Mouse (Mus musculus): ENCODE data around the gene Gsdme.

DNA sequence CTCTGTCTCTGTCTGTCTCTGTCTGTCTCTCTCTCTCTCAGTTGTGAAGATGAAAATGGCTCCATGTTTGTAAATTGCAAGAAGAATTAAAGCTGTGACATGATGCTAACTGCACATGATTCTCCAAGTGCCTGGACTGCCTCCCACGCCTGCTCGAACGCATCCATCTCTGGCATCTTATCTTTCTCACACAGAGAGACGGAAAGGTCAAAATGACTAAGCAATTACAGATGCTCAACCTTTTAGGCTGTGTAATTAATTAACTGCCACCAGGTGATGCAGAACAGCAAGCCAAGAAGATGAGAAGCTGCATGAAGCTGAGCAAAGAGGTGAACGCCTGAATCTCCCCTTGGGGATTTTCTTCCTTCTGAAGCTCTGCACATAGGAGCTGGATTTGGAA lies 23.2 kb downstream of the Gsdme start:
- TF ChIP-seq CTCF (IDR thresholded peaks at IDR 0.05; ENCODE audit: low read depth): no peak
- 0 out of 2 replicates have a peak, but pooled peaks have one; percentile 19 for TF ChIP-seq EP300 (IDR thresholded peaks at IDR 0.05; ENCODE audit: low read depth)
